Mouse (Mus musculus) spleen, adult 2 months (tissue): ENCODE measurements around the gene Zhx3. TPM values are rescaled to one million over a fixed set of nuclear protein-coding genes. Genes with fewer than 3 reads are reported as not detected.

ENCODE experiments used
- DNase-seq, 2 experiments: peaks; one replicate each; pipeline versions ENCODE4 v3.0.0 to v3.0.0-alpha.2; 2012 to 2021; ENCODE audit warnings: low spot score in 2 of 2, low read depth in 1 of 2
- H3K27ac ChIP-seq: fragments of 200-500 bp; 2 replicates; pipeline ENCODE4 v1.5.1; 2012; ENCODE audit warnings: low read length, inconsistent platforms; ENCODE audit not compliant: insufficient read depth
- H3K27me3 ChIP-seq: fragments of 200-500 bp; 2 replicates; pipeline ENCODE4 v1.6.1; 2012; ENCODE audit warnings: mild to moderate bottlenecking, moderate library complexity, low read length, inconsistent platforms; ENCODE audit not compliant: control insufficient read depth, insufficient read depth
- H3K36me3 ChIP-seq: fragments of 200-500 bp; 2 replicates; pipeline ENCODE4 v1.6.1; 2012; ENCODE audit warnings: mild to moderate bottlenecking, low read length, inconsistent platforms; ENCODE audit not compliant: control insufficient read depth, insufficient read depth
- H3K4me1 ChIP-seq: fragments of 200-500 bp; 2 replicates; pipeline ENCODE4 v1.6.1; 2011; ENCODE audit warnings: inconsistent platforms; ENCODE audit not compliant: control insufficient read depth, insufficient read depth, insufficient read length
- H3K4me3 ChIP-seq: fragments of 200-500 bp; 2 replicates; pipeline ENCODE4 v1.5.1; 2011; ENCODE audit warnings: mild to moderate bottlenecking, inconsistent platforms; ENCODE audit not compliant: insufficient read depth, insufficient read length; ENCODE audit errors: extremely low read depth
- CTCF ChIP-seq: fragments of 200-500 bp; IDR thresholded peaks from 2 replicates; pipeline ENCODE4 v1.5.1; 2011; ENCODE audit warnings: mild to moderate bottlenecking, inconsistent platforms; ENCODE audit not compliant: insufficient read depth, insufficient read length, insufficient replicate concordance; ENCODE audit errors: extremely low read depth
- POLR2A ChIP-seq: fragments of 200-500 bp; IDR thresholded peaks from 2 replicates; pipeline ENCODE4 v1.6.1; 2011; ENCODE audit warnings: low read depth, low read length, inconsistent platforms
- WGBS: fragments of 180-500 bp; shearing (Covaris S2); methylation state at CpG from one replicate; pipeline ENCODE4 v1.1.7; 2018; 5-methylcytosine and 5-hydroxymethylcytosine counted together
- polyA plus RNA-seq: library from polyadenylated mRNA; depleted of rRNA; stranded (reverse); fragments of >200 nt; gene quantifications from 2 replicates; pipeline ENCODE4 v1.2.3, GENCODE M21; 2012

The Zhx3 gene
- polyA plus RNA-seq, 1 experiment, result 1.5 TPM

GRCm38 (mm10) chr2:160728972-160729371 lies 143.8 kb downstream of the Zhx3 start:
- H3K36me3 ChIP-seq, result no peaks in the 10 kb centered on the region; the same call in 1 of the 2 replicates
- TF ChIP-seq CTCF (no peak), POLR2A (no peak)
- H3K4me3 ChIP-seq, result no peak overlapping the region
- H3K27ac ChIP-seq, result no peak overlapping the region
- H3K27me3 ChIP-seq, result no peaks in the 10 kb centered on the region
- no peak for DNase-seq
- H3K4me1 ChIP-seq, result peaks cover 3% of the 10 kb centered on the region
- 89% methylated on average over 3 of the region's 3 CpGs for WGBS

- DNase-seq, result no peak
- H3K27ac ChIP-seq, result no peak overlapping the region
- no peaks in the 10 kb centered on the region; the same call in 1 of the 2 replicates for H3K4me1 ChIP-seq
- 94% methylated on average over 6 of the region's 6 CpGs for WGBS
- no peaks in the 10 kb centered on the region for H3K27me3 ChIP-seq
- TF ChIP-seq CTCF, result no peak
- TF ChIP-seq POLR2A, result no peak
- no peak overlapping the region for H3K4me3 ChIP-seq
- H3K36me3 ChIP-seq, result peaks cover 7% of the 10 kb centered on the region
Measured at GRCm38 (mm10) chr2:160725877-160726864, 146.6 kb downstream of the Zhx3 start.

GRCm38 (mm10) chr2:160724536-160724935 lies 148.3 kb downstream of the Zhx3 start:
- no peaks in the 10 kb centered on the region for H3K4me1 ChIP-seq
- WGBS, result 76% methylated on average over 5 of the region's 5 CpGs
- H3K4me3 ChIP-seq, result no peak overlapping the region
- no peaks in the 10 kb centered on the region for H3K27me3 ChIP-seq
- DNase-seq, result no peak
- peaks cover 15% of the 10 kb centered on the region for H3K36me3 ChIP-seq
- TF ChIP-seq CTCF (no peak), POLR2A (no peak)
- no peak overlapping the region for H3K27ac ChIP-seq

DNA sequence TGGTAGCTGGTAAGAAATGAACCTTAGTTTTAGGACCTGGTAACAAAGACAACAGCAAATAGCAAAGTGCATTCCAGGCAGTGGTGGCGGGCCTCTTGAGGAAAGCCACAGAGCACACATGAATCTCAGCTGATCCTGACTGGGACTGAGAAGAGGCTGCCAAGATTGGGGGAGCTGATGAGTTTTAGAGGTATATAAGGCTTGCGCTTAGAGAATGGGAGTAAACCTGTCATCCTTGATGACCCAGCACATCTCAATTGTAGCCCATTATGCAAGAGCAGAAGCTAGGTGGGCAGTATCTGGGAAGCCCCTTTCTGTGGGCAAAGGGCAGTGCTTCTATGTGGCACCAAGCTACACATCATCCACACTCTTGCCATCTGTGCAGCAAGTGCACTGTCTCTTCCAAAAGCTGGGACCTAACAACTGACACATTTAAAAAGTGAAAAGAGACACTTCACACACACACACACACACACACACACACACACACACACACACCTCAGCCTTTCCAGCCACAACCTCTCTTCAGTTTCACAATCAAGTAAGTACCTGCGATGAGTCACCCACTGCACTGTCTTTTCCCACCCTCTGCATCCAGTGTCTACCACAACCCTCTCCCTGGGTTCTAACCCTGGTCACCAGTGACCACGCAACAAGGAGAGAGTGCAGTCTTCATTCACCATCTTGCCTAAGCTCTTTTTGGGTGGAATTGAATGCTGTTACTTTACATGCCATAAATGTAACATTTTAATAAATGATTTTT lies 149.0 kb downstream of the Zhx3 start:
- no peak for DNase-seq
- no peaks in the 10 kb centered on the region for H3K4me1 ChIP-seq
- no peak overlapping the region for H3K4me3 ChIP-seq
- H3K27ac ChIP-seq, result no peak overlapping the region
- peaks cover 19% of the 10 kb centered on the region for H3K36me3 ChIP-seq
- no peak for TF ChIP-seq CTCF
- no peak for TF ChIP-seq POLR2A
- no peaks in the 10 kb centered on the region for H3K27me3 ChIP-seq
- 89% methylated on average over 4 of the region's 4 CpGs for WGBS

GRCm38 (mm10) chr2:160722714-160723113 lies 150.1 kb downstream of the Zhx3 start:
- Histone ChIP-seq H3K27ac (no peak overlapping the region), H3K4me1 (no peaks in the 10 kb centered on the region), H3K4me3 (no peak overlapping the region), H3K27me3 (no peaks in the 10 kb centered on the region), H3K36me3 (peaks cover 20% of the 10 kb centered on the region)
- DNase-seq, result no peak
- TF ChIP-seq POLR2A (no peak), CTCF (no peak)
- WGBS, result 94% methylated on average over 4 of the region's 4 CpGs

- Histone ChIP-seq H3K27me3 (no peaks in the 10 kb centered on the region), H3K4me3 (no peak overlapping the region), H3K4me1 (no peaks in the 10 kb centered on the region), H3K27ac (no peak overlapping the region), H3K36me3 (peaks cover 34% of the 10 kb centered on the region)
- TF ChIP-seq POLR2A (no peak), CTCF (no peak)
- no peak for DNase-seq
- WGBS, result 92% methylated on average over 3 of the region's 3 CpGs
Measured at GRCm38 (mm10) chr2:160718811-160719210, 154.0 kb downstream of the Zhx3 start.
